Mouse (Mus musculus) bone marrow macrophage, adult 2 months (primary cell): ENCODE data around the gene Rhag.

Experiments used
- CTCF ChIP-seq: IDR thresholded peaks from 2 replicates; pipeline ENCODE4 v1.5.1; 2012; ENCODE audit warnings: low read depth, mild to moderate bottlenecking, low read length, moderate library complexity
- POLR2A ChIP-seq: IDR thresholded peaks from 2 replicates; pipeline ENCODE4 v1.6.1; 2012; ENCODE audit warnings: mild to moderate bottlenecking, low read depth, low read length, borderline replicate concordance

DNA sequence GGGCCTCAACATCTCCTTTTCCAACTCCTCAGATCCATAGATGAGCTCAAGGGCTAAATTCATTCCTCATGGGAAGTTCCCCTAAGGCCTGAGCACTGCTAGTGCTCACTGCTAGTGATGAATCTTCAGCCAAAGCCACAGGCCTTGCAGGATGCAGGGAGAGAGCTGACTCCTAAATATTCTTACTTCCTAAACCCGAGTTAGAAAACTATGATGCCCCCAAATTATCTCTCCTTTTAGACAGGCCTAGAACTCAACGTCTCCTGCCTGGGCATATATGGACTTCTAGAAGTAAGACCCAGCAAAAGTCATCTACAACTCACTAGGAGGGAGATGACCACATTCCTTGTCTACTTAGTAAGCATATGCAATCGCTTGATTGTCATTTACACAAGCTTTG, 66.8 kb downstream of the Rhag start:
- TF ChIP-seq CTCF, result no peak
- TF ChIP-seq POLR2A, result no peak
